Mouse (Mus musculus): ENCODE data around the gene Phf23.

The Phf23 gene

GRCm38 (mm10) chr11:69970775-69971174 is 24.8 kb upstream of the Phf23 start:
- no peak for DNase-seq (ENCODE audit: low read depth, low spot score)

GRCm38 (mm10) chr11:69974907-69975306 is 20.7 kb upstream of the Phf23 start:
- no peak for DNase-seq (ENCODE audit: low read depth, low spot score)

GRCm38 (mm10) chr11:69976271-69976670 is 19.3 kb upstream of the Phf23 start:
- DNase-seq (ENCODE audit: low read depth, low spot score): no peak

GRCm38 (mm10) chr11:69979827-69980195 is 15.8 kb upstream of the Phf23 start:
- no peak for DNase-seq (ENCODE audit: low read depth, low spot score)

- DNase-seq (ENCODE audit: low read depth, low spot score): peak; percentile 99
Measured at GRCm38 (mm10) chr11:69980196-69981140, 15.1 kb upstream of the Phf23 start.

GRCm38 (mm10) chr11:69981141-69981762 is 14.3 kb upstream of the Phf23 start, which contains the start of gene Ctdnep1:
Gene Ctdnep1, plus strand, starts transcription at chr11:69981156.
- no peak for DNase-seq (ENCODE audit: low read depth, low spot score)

- no peak for DNase-seq (ENCODE audit: low read depth, low spot score)
Measured at GRCm38 (mm10) chr11:69982225-69982624, 13.4 kb upstream of the Phf23 start, which contains the start of gene Elp5. Gene Elp5, minus strand, starts transcription at chr11:69982517.

GRCm38 (mm10) chr11:69982877-69983276 is 12.7 kb upstream of the Phf23 start:
- DNase-seq (ENCODE audit: low read depth, low spot score): no peak

- no peak for DNase-seq (ENCODE audit: low read depth, low spot score)
Measured at GRCm38 (mm10) chr11:69983377-69983776, 12.2 kb upstream of the Phf23 start.

- no peak for DNase-seq (ENCODE audit: low read depth, low spot score)
Measured at GRCm38 (mm10) chr11:69984431-69984830, 11.1 kb upstream of the Phf23 start.

GRCm38 (mm10) chr11:69989949-69990348 is 5.6 kb upstream of the Phf23 start:
- DNase-seq (ENCODE audit: low read depth, low spot score): no peak

- DNase-seq (ENCODE audit: low read depth, low spot score): peak; percentile 98
Measured at GRCm38 (mm10) chr11:69990850-69991691, 4.5 kb upstream of the Phf23 start, which contains the start of gene Gabarap. Gene Gabarap, plus strand, starts transcription at chr11:69991143.

- DNase-seq (ENCODE audit: low read depth, low spot score): no peak
Measured at GRCm38 (mm10) chr11:69991711-69992110, 3.9 kb upstream of the Phf23 start.

GRCm38 (mm10) chr11:69992396-69992795 is 3.2 kb upstream of the Phf23 start:
- no peak for DNase-seq (ENCODE audit: low read depth, low spot score)

- DNase-seq (ENCODE audit: low read depth, low spot score): no peak
Measured at GRCm38 (mm10) chr11:69992932-69993331, 2.6 kb upstream of the Phf23 start.

- no peak for DNase-seq (ENCODE audit: low read depth, low spot score)
Measured at GRCm38 (mm10) chr11:69994401-69995090, 1.0 kb upstream of the Phf23 start.

- no peak for DNase-seq (ENCODE audit: low read depth, low spot score)
Measured at GRCm38 (mm10) chr11:69996161-69997061, 834 bp downstream of the Phf23 start.

GRCm38 (mm10) chr11:69997070-69997509 is 1.5 kb downstream of the Phf23 start:
- DNase-seq (ENCODE audit: low read depth, low spot score): no peak

- DNase-seq (ENCODE audit: low read depth, low spot score): no peak
Measured at GRCm38 (mm10) chr11:69998567-69999491, 3.3 kb downstream of the Phf23 start.
